Mouse (Mus musculus): Measurements from ENCODE around the gene Aipl1. TPM values are rescaled to one million over a fixed set of nuclear protein-coding genes. Genes with fewer than 3 reads are reported as not detected.

Gene Aipl1
- total RNA-seq (2023): not detected in 4 replicates

GRCm38 (mm10) chr11:72037409-72037808 is at the start of gene Aipl1:
Aipl1 (minus strand) TSS chr11:72037509.

GRCm38 (mm10) chr11:72041768-72042607 is 4.7 kb upstream of the Aipl1 start, which contains the start of gene Pimreg:
Pimreg (plus strand) TSS chr11:72042032.

Other genes with a start within 250 kb of the Aipl1 start
- 0.38 to 2.0 TPM (median 0.39 TPM) in 3 of 4 replicates, not detected in the other for gene Pimreg, start 4.5 kb upstream of the Aipl1 start, total RNA-seq (2023)
- gene Pitpnm3, start 98.3 kb upstream of the Aipl1 start, total RNA-seq (2023): not detected in 4 replicates
- gene Gm43951, start 169.3 kb upstream of the Aipl1 start, total RNA-seq (2023): 0.89 to 1.7 TPM (median 1.3 TPM) in 4 replicates
- 11.5 to 14.2 TPM (median 12.9 TPM) in 4 replicates for gene 4933427D14Rik, start 169.9 kb upstream of the Aipl1 start, total RNA-seq (2023)
- 28.8 to 33.8 TPM (median 31.2 TPM) in 4 replicates for gene Txndc17, start 170.0 kb upstream of the Aipl1 start, total RNA-seq (2023)
- 39.0 to 45.6 TPM (median 41.8 TPM) in 4 replicates for gene Med31, start 178.1 kb upstream of the Aipl1 start, total RNA-seq (2023)
- not detected in 4 replicates for gene Slc13a5, start 229.7 kb upstream of the Aipl1 start, total RNA-seq (2023)

All from B cell, adult 62 days (primary cell).